Mouse (Mus musculus) heart, adult 11 months (tissue): ENCODE measurements around the gene Phactr1.
A peak's percentile ranks its signal among the peaks of the same experiment; 100 is the strongest.

ENCODE experiments used
- DNase-seq: peaks from one replicate; pipeline ENCODE4 v3.0.0; 2022

Phactr1 gene

GRCm38 (mm10) chr13:42872125-42872524 is 191.7 kb downstream of the Phactr1 start:
- no peak for DNase-seq

GRCm38 (mm10) chr13:42878346-42878745 is 197.9 kb downstream of the Phactr1 start:
- DNase-seq = no peak

GRCm38 (mm10) chr13:42884033-42884724 is 203.8 kb downstream of the Phactr1 start:
- DNase-seq = peak; percentile 97

GRCm38 (mm10) chr13:42884725-42885115 is 204.3 kb downstream of the Phactr1 start:
- DNase-seq = no peak

- peak; percentile 67 for DNase-seq
Observed at GRCm38 (mm10) chr13:42887701-42888100, 207.3 kb downstream of the Phactr1 start.

- peak; percentile 88 for DNase-seq
Observed at GRCm38 (mm10) chr13:42889516-42890474, 209.4 kb downstream of the Phactr1 start.

GRCm38 (mm10) chr13:42890651-42891050 is 210.2 kb downstream of the Phactr1 start:
- peak; percentile 90 for DNase-seq

- DNase-seq = peak; percentile 64
Observed at GRCm38 (mm10) chr13:42894016-42894415, 213.6 kb downstream of the Phactr1 start.

GRCm38 (mm10) chr13:42894598-42894997 is 214.2 kb downstream of the Phactr1 start:
- DNase-seq = no peak

GRCm38 (mm10) chr13:42895980-42896379 is 215.6 kb downstream of the Phactr1 start:
- DNase-seq = peak; percentile 65

- peak; percentile 50 for DNase-seq
Observed at GRCm38 (mm10) chr13:42899611-42900010, 219.2 kb downstream of the Phactr1 start.

GRCm38 (mm10) chr13:42901837-42902236 is 221.4 kb downstream of the Phactr1 start:
- peak; percentile 77 for DNase-seq

GRCm38 (mm10) chr13:42902859-42903258 is 222.4 kb downstream of the Phactr1 start:
- DNase-seq = no peak

GRCm38 (mm10) chr13:42905818-42906217 is 225.4 kb downstream of the Phactr1 start:
- peak; percentile 93 for DNase-seq

GRCm38 (mm10) chr13:42906990-42907389 is 226.6 kb downstream of the Phactr1 start:
- peak; percentile 43 for DNase-seq

- DNase-seq = peak; percentile 72
Observed at GRCm38 (mm10) chr13:42915081-42915480, 234.7 kb downstream of the Phactr1 start.

- no peak for DNase-seq
Observed at GRCm38 (mm10) chr13:42915851-42916193, 235.4 kb downstream of the Phactr1 start.

- peak; percentile 94 for DNase-seq
Observed at GRCm38 (mm10) chr13:42916194-42917033, 236.0 kb downstream of the Phactr1 start.

- peak; percentile 88 for DNase-seq
Observed at GRCm38 (mm10) chr13:42917251-42917650, 236.8 kb downstream of the Phactr1 start.

- DNase-seq = peak; percentile 9
Observed at GRCm38 (mm10) chr13:42920062-42920461, 239.6 kb downstream of the Phactr1 start.

- DNase-seq = peak; percentile 56
Observed at GRCm38 (mm10) chr13:42921769-42922450, 241.5 kb downstream of the Phactr1 start.

GRCm38 (mm10) chr13:42927778-42928177 is 247.4 kb downstream of the Phactr1 start:
- DNase-seq = peak; percentile 83
